Mouse (Mus musculus) liver, adult 2 months (tissue): ENCODE measurements around the gene Pax8. TPM values are rescaled to one million over a fixed set of nuclear protein-coding genes. Genes with fewer than 3 reads are reported as not detected.

Source experiments
- DNase-seq: peaks from one replicate; pipeline ENCODE4 v3.0.0-alpha.2; 2011; ENCODE audit warnings: low read depth, low spot score; ENCODE audit errors: extremely low read depth
- H3K27ac ChIP-seq: fragments of 200-500 bp; replicated peaks from 2 replicates; pipeline ENCODE4 v1.5.1; 2012; ENCODE audit warnings: low read depth, mild to moderate bottlenecking, control low read depth, inconsistent platforms, low read length; ENCODE audit not compliant: insufficient read depth
- H3K27me3 ChIP-seq: fragments of 200-500 bp; 2 replicates; pipeline ENCODE4 v1.6.1; 2012; ENCODE audit warnings: mild to moderate bottlenecking, moderate library complexity, low read length, inconsistent platforms; ENCODE audit not compliant: control insufficient read depth, insufficient read depth
- H3K36me3 ChIP-seq: fragments of 200-500 bp; 2 replicates; pipeline ENCODE4 v1.6.1; 2012; ENCODE audit warnings: low read length, inconsistent platforms; ENCODE audit not compliant: control insufficient read depth, insufficient read depth
- H3K4me1 ChIP-seq: fragments of 200-500 bp; 2 replicates; pipeline ENCODE4 v1.6.1; 2011; ENCODE audit warnings: low read length; ENCODE audit not compliant: control insufficient read depth, insufficient read depth
- H3K4me3 ChIP-seq: fragments of 200-500 bp; 2 replicates; pipeline ENCODE4 v1.5.1; 2011; ENCODE audit warnings: low read depth, mild to moderate bottlenecking, control low read depth, low read length, moderate library complexity; ENCODE audit not compliant: insufficient read depth
- H3K79me2 ChIP-seq: fragments of 200-500 bp; 2 replicates; pipeline ENCODE4 v1.6.1; 2012; ENCODE audit warnings: inconsistent platforms, mild to moderate bottlenecking, low read length, moderate library complexity; ENCODE audit not compliant: control insufficient read depth, insufficient read depth
- H3K9ac ChIP-seq: fragments of 200-500 bp; 2 replicates; pipeline ENCODE4 v1.6.1; 2012; ENCODE audit warnings: low read depth, mild to moderate bottlenecking, control low read depth, inconsistent platforms, low read length
- CTCF ChIP-seq: fragments of 200-500 bp; IDR thresholded peaks from 2 replicates; pipeline ENCODE4 v1.5.1; 2011; ENCODE audit warnings: low read depth, low read length, control low read depth
- POLR2A ChIP-seq: fragments of 200-500 bp; IDR thresholded peaks from 2 replicates; pipeline ENCODE4 v1.6.1; 2011; ENCODE audit warnings: low read length, control low read depth; ENCODE audit not compliant: insufficient read depth; ENCODE audit errors: extremely low read depth
- WGBS: fragments of 180-500 bp; shearing (Covaris S2); methylation state at CpG from one replicate; pipeline ENCODE4 v1.1.7; 2018; 5-methylcytosine and 5-hydroxymethylcytosine counted together
- polyA plus RNA-seq: library from polyadenylated mRNA; depleted of rRNA; stranded (reverse); fragments of >200 nt; gene quantifications from 2 replicates; pipeline ENCODE4 v1.2.3, GENCODE M21; 2012
- total RNA-seq: library from RNA; depleted of rRNA; stranded (reverse); fragments of >200 nt; gene quantifications from 2 replicates; pipeline ENCODE4 v1.2.3, GENCODE M21; 2014

Pax8 gene
- total and polyA plus RNA-seq, 2 experiments = 0.09 TPM; not detected in 1

GRCm38 (mm10) chr2:24502963-24503471 lies 27.6 kb upstream of the Pax8 start:
- H3K9ac ChIP-seq = no peak overlapping the region
- TF ChIP-seq POLR2A = no peak
- no peak for TF ChIP-seq CTCF
- 57% methylated on average over 5 of the region's 5 CpGs for WGBS
- H3K36me3 ChIP-seq = no peaks in the 10 kb centered on the region
- H3K4me1 ChIP-seq = no peaks in the 10 kb centered on the region
- no peaks in the 10 kb centered on the region for H3K27me3 ChIP-seq
- no peak overlapping the region for H3K4me3 ChIP-seq
- peak; percentile 37 for DNase-seq
- H3K27ac ChIP-seq = no peak overlapping the region
- no peaks in the 10 kb centered on the region for H3K79me2 ChIP-seq

GRCm38 (mm10) chr2:24500921-24501320 lies 25.5 kb upstream of the Pax8 start:
- H3K4me1 ChIP-seq = no peaks in the 10 kb centered on the region
- no peaks in the 10 kb centered on the region for H3K36me3 ChIP-seq
- H3K79me2 ChIP-seq = no peaks in the 10 kb centered on the region
- H3K9ac ChIP-seq = no peak overlapping the region
- H3K4me3 ChIP-seq = no peak overlapping the region
- DNase-seq = no peak
- 76% methylated on average over 2 of the region's 2 CpGs for WGBS
- TF ChIP-seq POLR2A = no peak
- TF ChIP-seq CTCF = no peak
- H3K27me3 ChIP-seq = no peaks in the 10 kb centered on the region
- H3K27ac ChIP-seq = no peak overlapping the region

- no peaks in the 10 kb centered on the region for H3K79me2 ChIP-seq
- no peak overlapping the region for H3K4me3 ChIP-seq
- TF ChIP-seq CTCF (no peak; the same call in 1 of the 2 replicates), POLR2A (no peak)
- no peak overlapping the region for H3K27ac ChIP-seq
- no peaks in the 10 kb centered on the region for H3K36me3 ChIP-seq
- H3K9ac ChIP-seq = no peak overlapping the region
- H3K4me1 ChIP-seq = no peaks in the 10 kb centered on the region
- no peaks in the 10 kb centered on the region for H3K27me3 ChIP-seq
- 41% methylated on average over 6 of the region's 6 CpGs for WGBS
- DNase-seq = no peak
Observed at GRCm38 (mm10) chr2:24490564-24490963, 15.2 kb upstream of the Pax8 start.

- Histone ChIP-seq H3K36me3 (no peaks in the 10 kb centered on the region), H3K27me3 (no peaks in the 10 kb centered on the region), H3K4me3 (no peak overlapping the region), H3K4me1 (no peaks in the 10 kb centered on the region), H3K27ac (no peak overlapping the region), H3K79me2 (no peaks in the 10 kb centered on the region), H3K9ac (no peak overlapping the region)
- no peak for DNase-seq
- 71% methylated on average over 3 of the region's 3 CpGs for WGBS
- TF ChIP-seq CTCF (no peak), POLR2A (no peak)
Observed at GRCm38 (mm10) chr2:24488660-24489059, 13.3 kb upstream of the Pax8 start.

GRCm38 (mm10) chr2:24487056-24487825 lies 11.8 kb upstream of the Pax8 start:
- H3K4me3 ChIP-seq = no peak overlapping the region
- no peak overlapping the region for H3K9ac ChIP-seq
- 52% methylated on average over 4 of the region's 4 CpGs for WGBS
- no peaks in the 10 kb centered on the region for H3K79me2 ChIP-seq
- no peak overlapping the region for H3K27ac ChIP-seq
- no peaks in the 10 kb centered on the region for H3K36me3 ChIP-seq
- peak; percentile 76 for DNase-seq
- TF ChIP-seq POLR2A = no peak
- TF ChIP-seq CTCF = no peak
- no peaks in the 10 kb centered on the region for H3K4me1 ChIP-seq
- no peaks in the 10 kb centered on the region for H3K27me3 ChIP-seq

GRCm38 (mm10) chr2:24485398-24485797 lies 10.0 kb upstream of the Pax8 start:
- H3K27me3 ChIP-seq = no peaks in the 10 kb centered on the region
- H3K79me2 ChIP-seq = no peaks in the 10 kb centered on the region
- no peaks in the 10 kb centered on the region for H3K4me1 ChIP-seq
- 88% methylated on average over 4 of the region's 4 CpGs for WGBS
- H3K9ac ChIP-seq = no peak overlapping the region
- no peak for DNase-seq
- H3K27ac ChIP-seq = no peak overlapping the region
- no peaks in the 10 kb centered on the region for H3K36me3 ChIP-seq
- H3K4me3 ChIP-seq = no peak overlapping the region
- no peak for TF ChIP-seq POLR2A
- TF ChIP-seq CTCF = no peak
